In the genomic region with DNA sequence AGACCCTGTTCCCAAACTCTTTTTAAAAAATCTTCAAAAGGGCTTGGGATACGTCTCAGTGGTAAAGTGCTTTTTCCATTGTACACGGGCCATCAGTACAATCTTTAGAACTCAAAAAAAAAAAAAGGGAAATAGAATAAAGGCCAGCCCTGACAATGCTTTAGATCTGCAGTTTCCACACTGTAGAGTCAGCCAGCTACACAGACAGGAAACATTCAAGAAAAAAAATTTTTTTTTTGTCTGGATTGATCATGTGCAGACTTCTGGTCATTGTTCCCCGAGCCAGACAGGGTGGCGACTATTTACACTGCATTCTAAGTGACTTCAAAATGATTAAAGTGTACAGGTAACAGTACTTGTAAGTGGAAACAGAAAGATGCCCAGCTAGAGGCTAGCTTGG, we compare ENCODE assay signal across 14 mouse cellular contexts. TPM values are rescaled to one million over a fixed set of nuclear protein-coding genes. Genes with fewer than 3 reads are reported as not detected.
DNase-seq lines count a peak whose midpoint lies in the region; ATAC-seq and TF ChIP-seq lines count a peak whose summit lies in the region.
"Had no signal": no experiment of that assay in that cellular context is flagged by ENCODE, and none has a peak within 500 bp of the region (broad histone marks: within the 10 kb centered on the region; RNA-seq: fewer than 3 reads in every experiment).

No protein-coding gene starts in this region.

- no peaks in the 10 kb centered on the region for H3K4me1 ChIP-seq in intestine, postnatal 0 days (replicated peaks; ENCODE audit: control insufficient read depth, insufficient read depth, low read length)
- H3K4me1 ChIP-seq in intestine, embryonic 15.5 days (replicated peaks): no peaks in the 10 kb centered on the region
- H3K4me1 ChIP-seq in thymus, adult 2 months (replicated peaks; ENCODE audit: control insufficient read depth, insufficient read depth, low read length): no peaks in the 10 kb centered on the region
- H3K4me1 ChIP-seq: hindbrain, embryonic 13.5 days had no signal

- H3K27me3 ChIP-seq in intestine, postnatal 0 days (replicated peaks; ENCODE audit: control insufficient read depth, insufficient read depth, low read length): no peaks in the 10 kb centered on the region
- H3K27me3 ChIP-seq in intestine, embryonic 15.5 days (replicated peaks): no peaks in the 10 kb centered on the region
- H3K27me3 ChIP-seq in thymus, adult 2 months (ENCODE audit: control insufficient read depth, insufficient read depth, low read length): no peaks in the 10 kb centered on the region
- H3K27me3 ChIP-seq: hindbrain, embryonic 13.5 days; Patski had no signal

- H3K36me3 ChIP-seq in intestine, postnatal 0 days (ENCODE audit: control insufficient read depth, insufficient read depth): no peaks in the 10 kb centered on the region
- H3K36me3 ChIP-seq in intestine, embryonic 15.5 days: no peaks in the 10 kb centered on the region
- no peaks in the 10 kb centered on the region for H3K36me3 ChIP-seq in thymus, adult 2 months (ENCODE audit: control insufficient read depth, insufficient read depth, low read length)
- H3K36me3 ChIP-seq: hindbrain, embryonic 13.5 days had no signal

- no peak for ATAC-seq in intestine, postnatal 0 days
- no peak for ATAC-seq in intestine, embryonic 15.5 days
- peak; percentile 41 for ATAC-seq in granulocyte monocyte progenitor cell, adult 5-6 weeks (replicated peaks; ENCODE audit: poor library complexity, severe bottlenecking)
- ATAC-seq: Patski had no signal

- 46% methylated on average over 4 of the region's 4 CpGs for WGBS in intestine, postnatal 0 days
- 54% methylated on average over 4 of the region's 4 CpGs for WGBS in intestine, embryonic 15.5 days
- 20% methylated on average over 4 of the region's 4 CpGs for WGBS in thymus, adult 2 months

- DNase-seq in 416B (ENCODE audit: low read depth): peak; percentile 35
- DNase-seq in kidney, postnatal 14 days: peak; percentile 24
- DNase-seq in thymus, adult 2 months: no peak
- no peak for DNase-seq in left cerebral cortex, postnatal 4 days
- no peak for DNase-seq in cerebellum, postnatal 36 days
- DNase-seq: adrenal gland, adult 2 months; layer of hippocampus, adult 9-11 months had no signal

- intact Hi-C loops in left cerebral cortex, postnatal 4 days (cut with DNase I): no loop called here

- no peaks in the 10 kb centered on the region for H3K9me3 ChIP-seq in intestine, postnatal 0 days (ENCODE audit: control insufficient read depth)
- H3K9me3 ChIP-seq in intestine, embryonic 15.5 days: no peaks in the 10 kb centered on the region
- H3K9me3 ChIP-seq: hindbrain, embryonic 13.5 days had no signal

- TF ChIP-seq POLR2A in thymus, adult 2 months (IDR thresholded peaks at IDR 0.05; ENCODE audit: control insufficient read depth, extremely low read depth, insufficient read depth, low read length, poor library complexity): no peak

- no peak overlapping the region for H3K9ac ChIP-seq in intestine, postnatal 0 days (ENCODE audit: low read depth, low read length)
- H3K9ac ChIP-seq in intestine, embryonic 15.5 days: no peak overlapping the region
- H3K9ac ChIP-seq: hindbrain, embryonic 13.5 days had no signal

- no peak overlapping the region for H3K4me3 ChIP-seq in intestine, postnatal 0 days (ENCODE audit: low read depth, low read length)
- no peak overlapping the region for H3K4me3 ChIP-seq in intestine, embryonic 15.5 days (replicated peaks)
- no peak overlapping the region for H3K4me3 ChIP-seq in thymus, adult 2 months (ENCODE audit: control insufficient read depth, insufficient read depth, low read length)
- H3K4me3 ChIP-seq: erythroblast, embryonic 14.5 days; hindbrain, embryonic 13.5 days; myocyte had no signal

- H3K4me2 ChIP-seq in intestine, postnatal 0 days (replicated peaks; ENCODE audit: low read depth): no peak overlapping the region
- no peak overlapping the region for H3K4me2 ChIP-seq in intestine, embryonic 15.5 days (replicated peaks)
- H3K4me2 ChIP-seq: hindbrain, embryonic 13.5 days had no signal

- TF ChIP-seq CTCF in intestine, postnatal 0 days (IDR thresholded peaks at IDR 0.05; ENCODE audit: low read depth): no peak
- TF ChIP-seq CTCF in thymus, adult 2 months (IDR thresholded peaks at IDR 0.05; ENCODE audit: borderline replicate concordance, control insufficient read depth, extremely low read depth, insufficient read depth, low read length, poor library complexity): no peak

- 0 out of 2 replicates have a peak overlapping the region, but pooled peaks have one; percentile 3 for H3K27ac ChIP-seq in intestine, postnatal 0 days (ENCODE audit: low read depth, low read length)
- H3K27ac ChIP-seq in intestine, embryonic 15.5 days: no peak overlapping the region
- H3K27ac ChIP-seq in thymus, adult 2 months (ENCODE audit: control insufficient read depth, insufficient read depth, low read length): no peak overlapping the region
- H3K27ac ChIP-seq: hindbrain, embryonic 13.5 days had no signal

RNA-seq across cellular contexts. Expression of a gene that starts 22.2 kb away (rescaled TPM):
- 59.2 and 61.7 TPM in 2 replicates for polyA plus RNA-seq in intestine, postnatal 0 days (2015; fragmentation: Nextera tagmentation; extraction: Ambion mirVana)
- 78.8 and 86.0 TPM in 2 replicates for polyA plus RNA-seq in intestine, embryonic 15.5 days (2015; fragmentation: Nextera tagmentation; extraction: Ambion mirVana)
- 48.6 and 63.5 TPM in 2 replicates for total RNA-seq in granulocyte monocyte progenitor cell, adult 5-6 weeks (2014; fragmentation: Nextera tagmentation)
- 102 and 104 TPM in 2 replicates for total RNA-seq in granulocyte monocyte progenitor cell, adult 5-6 weeks (2017)
- 56.6 and 60.2 TPM in 2 replicates for polyA plus RNA-seq in thymus, adult 2 months (2012; rRNA removed)
- 10 to 100 TPM; 29.8 to 33.7 TPM for total RNA-seq in left cerebral cortex, postnatal 4 days (2021)

RNA-seq across cellular contexts. Expression of a gene that starts 37.4 kb away (rescaled TPM):
- 337 and 344 TPM in 2 replicates for polyA plus RNA-seq in intestine, postnatal 0 days (2015; fragmentation: Nextera tagmentation; extraction: Ambion mirVana)
- polyA plus RNA-seq in intestine, embryonic 15.5 days (2015; fragmentation: Nextera tagmentation; extraction: Ambion mirVana): 272 and 297 TPM in 2 replicates
- total RNA-seq in granulocyte monocyte progenitor cell, adult 5-6 weeks (2014; fragmentation: Nextera tagmentation): 199 and 201 TPM in 2 replicates
- total RNA-seq in granulocyte monocyte progenitor cell, adult 5-6 weeks (2017): 150 and 161 TPM in 2 replicates
- polyA plus RNA-seq in thymus, adult 2 months (2012; rRNA removed): 126 and 138 TPM in 2 replicates
- total RNA-seq in left cerebral cortex, postnatal 4 days (2021): 10 to 100 TPM; 56.1 to 57.2 TPM

Comparison
In these comparisons a context has a peak if more than half of its experiments do, and no peak if none do; other contexts are left out.
1. DNase-seq: peak in 416B (single experiment) and kidney, postnatal 14 days (single experiment); none in thymus, adult 2 months (single experiment), left cerebral cortex, postnatal 4 days (single experiment) and cerebellum, postnatal 36 days (0 of 2).